Mouse (Mus musculus) CH12.LX (cell line): Measurements from ENCODE around the gene Gm49333.

Source experiments
- CTCF ChIP-seq, 2 experiments: IDR thresholded peaks in 1 of 2; conservative IDR thresholded peaks in 1 of 2; 2 replicates each; pipeline ENCODE4 v1.5.1; 2011 to 2012; ENCODE audit warnings: low read depth in 2 of 2, low read length in 2 of 2, improper control_type of control experiment in 1 of 2, inconsistent platforms in 1 of 2, mild to moderate bottlenecking in 1 of 2, moderate library complexity in 1 of 2
- ETS1 ChIP-seq: conservative IDR thresholded peaks from 2 replicates; pipeline ENCODE4 v1.6.1; 2012; ENCODE audit warnings: low read depth, mild to moderate bottlenecking, inconsistent platforms, low read length, improper control_type of control experiment, moderate library complexity
- GABPA ChIP-seq: IDR thresholded peaks from 2 replicates; pipeline ENCODE4 v1.6.1; 2012; ENCODE audit warnings: low read depth, low read length, improper control_type of control experiment, inconsistent platforms; ENCODE audit not compliant: insufficient replicate concordance
- MAFK ChIP-seq: IDR thresholded peaks from 2 replicates; pipeline ENCODE4 v1.6.1; 2011; ENCODE audit warnings: low read length, improper control_type of control experiment; ENCODE audit not compliant: insufficient replicate concordance
- MEF2A ChIP-seq: IDR thresholded peaks from 2 replicates; pipeline ENCODE4 v1.6.1; 2014; ENCODE audit warnings: low read depth, mild to moderate bottlenecking, inconsistent platforms, low read length, improper control_type of control experiment, borderline replicate concordance
- PAX5 ChIP-seq: IDR thresholded peaks from 2 replicates; pipeline ENCODE4 v1.6.1; 2012; ENCODE audit warnings: low read length, inconsistent platforms, mixed read lengths
- POLR2A ChIP-seq: IDR thresholded peaks from 2 replicates; pipeline ENCODE4 v1.6.1; 2011; ENCODE audit warnings: low read depth, mild to moderate bottlenecking, improper control_type of control experiment, low read length
- RCOR1 ChIP-seq: conservative IDR thresholded peaks from 2 replicates; pipeline ENCODE4 v1.6.1; 2012; ENCODE audit warnings: low read depth, mild to moderate bottlenecking, inconsistent platforms, low read length, improper control_type of control experiment
- ZNF384 ChIP-seq: IDR thresholded peaks from 2 replicates; pipeline ENCODE4 v1.6.1; 2012; ENCODE audit warnings: low read depth, low read length, improper control_type of control experiment, inconsistent platforms

DNA sequence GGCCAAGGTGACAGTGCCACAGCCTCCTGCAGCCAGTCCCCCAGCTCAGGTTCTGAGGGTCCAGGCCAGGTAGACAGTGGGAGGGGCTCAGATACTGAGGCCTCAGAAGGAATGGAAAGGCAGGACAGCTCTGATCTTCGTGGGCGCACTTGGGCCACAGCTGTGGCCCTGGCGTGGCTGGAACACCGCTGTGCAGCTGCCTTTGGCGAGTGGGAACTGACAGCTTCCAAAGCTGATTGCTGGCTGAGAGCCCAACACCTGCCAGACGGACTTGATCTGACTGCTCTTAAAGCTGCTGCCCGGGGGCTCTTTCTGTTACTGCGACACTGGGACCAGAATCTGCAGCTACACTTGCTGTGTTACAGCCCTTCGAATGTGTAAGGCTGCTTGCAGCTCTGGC lies 6.7 kb upstream of the Gm49333 start:
- TF ChIP-seq MAFK (no peak), CTCF (conservative IDR thresholded peaks at IDR 0.05 in 1 of 2, IDR thresholded peaks at IDR 0.05 in 1 of 2; ENCODE audit: low read depth in 2 of 2, low read length in 2 of 2) (no peak), MEF2A (no peak), ETS1 (no peak), POLR2A (no peak), GABPA (no peak), RCOR1 (no peak), PAX5 (no peak), ZNF384 (no peak)
